Mouse (Mus musculus) embryonic fibroblast, embryonic 13.5 days (primary cell): ENCODE results near the gene Rce1.
A peak's percentile ranks its signal among the peaks of the same experiment; 100 is the strongest.

ENCODE experiments used
- CTCF ChIP-seq: IDR thresholded peaks from 2 replicates; pipeline ENCODE4 v1.5.1; 2011; ENCODE audit warnings: mild to moderate bottlenecking, control low read depth, low read length, moderate library complexity, borderline replicate concordance; ENCODE audit not compliant: insufficient read depth
- POLR2A ChIP-seq: IDR thresholded peaks from 2 replicates; pipeline ENCODE4 v1.6.1; 2011; ENCODE audit warnings: low read depth, mild to moderate bottlenecking, control low read depth, low read length, moderate library complexity

DNA sequence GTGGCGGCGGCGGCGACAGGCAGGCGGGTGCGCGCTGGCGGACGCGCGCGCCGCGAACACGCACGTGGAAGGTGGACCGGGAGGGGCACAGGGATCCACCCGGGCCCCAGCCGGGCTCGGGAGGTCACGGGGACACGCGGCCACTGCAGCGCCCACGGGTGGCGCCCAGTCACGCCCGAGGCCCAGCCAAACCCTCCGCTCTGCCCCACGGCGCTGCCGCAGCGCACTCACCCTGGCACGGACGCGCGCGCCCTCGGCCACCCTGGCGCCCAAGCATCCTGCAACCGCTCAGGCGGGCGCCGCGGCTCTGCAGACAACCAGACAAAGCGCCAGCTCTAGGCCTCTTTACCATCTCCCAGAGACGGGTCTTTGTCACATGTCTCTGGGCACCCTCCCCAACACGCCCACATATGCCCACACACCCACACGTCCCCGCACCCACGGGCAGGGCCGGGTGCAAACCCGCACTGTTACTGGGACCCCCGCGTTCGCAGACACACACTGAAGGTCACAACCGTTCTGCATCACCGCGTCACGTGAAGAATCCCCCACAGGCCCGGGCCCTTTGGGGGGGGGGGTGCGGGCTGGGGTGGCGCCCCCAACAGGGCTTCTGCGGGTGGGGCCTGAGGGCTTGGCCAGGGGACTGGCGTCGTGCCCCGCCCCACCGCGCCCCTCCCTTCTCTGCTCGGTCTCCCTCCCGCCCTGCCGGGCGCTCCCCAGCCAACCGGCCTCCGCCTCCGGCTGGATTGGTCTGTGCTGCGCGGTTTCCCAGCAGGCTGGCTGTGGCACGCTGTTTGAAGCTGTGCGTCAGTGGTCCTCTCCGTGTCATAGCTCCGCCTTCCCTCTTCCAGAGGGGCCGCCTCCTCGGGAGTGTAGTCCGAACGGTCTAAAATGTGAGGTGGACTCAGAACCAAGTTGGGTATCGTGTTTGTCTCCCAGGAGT, 10.0 kb downstream of the Rce1 start, which contains the start of gene Lrfn4:
- peak; percentile 69; the same call in 1 of the 2 replicates for TF ChIP-seq POLR2A
- TF ChIP-seq CTCF, result no peak
